Mouse (Mus musculus) v-Abl transformed pro-B cells (cell line): ENCODE data around the gene Slc10a4.
"Not testable (repeated sequence)": the region's sequence is repeated elsewhere in the genome, so short reads cannot be mapped to it uniquely, and the experiment has no call there.

ENCODE experiments used
- in situ Hi-C, 2 experiments: fragments of 400-800 bp; cut with MboI; formaldehyde crosslinking; loops; one replicate each; pipeline ENCODE4 v1.15.1; 2025; ENCODE audit not compliant: unreplicated experiment in 2 of 2

The Slc10a4 gene

DNA sequence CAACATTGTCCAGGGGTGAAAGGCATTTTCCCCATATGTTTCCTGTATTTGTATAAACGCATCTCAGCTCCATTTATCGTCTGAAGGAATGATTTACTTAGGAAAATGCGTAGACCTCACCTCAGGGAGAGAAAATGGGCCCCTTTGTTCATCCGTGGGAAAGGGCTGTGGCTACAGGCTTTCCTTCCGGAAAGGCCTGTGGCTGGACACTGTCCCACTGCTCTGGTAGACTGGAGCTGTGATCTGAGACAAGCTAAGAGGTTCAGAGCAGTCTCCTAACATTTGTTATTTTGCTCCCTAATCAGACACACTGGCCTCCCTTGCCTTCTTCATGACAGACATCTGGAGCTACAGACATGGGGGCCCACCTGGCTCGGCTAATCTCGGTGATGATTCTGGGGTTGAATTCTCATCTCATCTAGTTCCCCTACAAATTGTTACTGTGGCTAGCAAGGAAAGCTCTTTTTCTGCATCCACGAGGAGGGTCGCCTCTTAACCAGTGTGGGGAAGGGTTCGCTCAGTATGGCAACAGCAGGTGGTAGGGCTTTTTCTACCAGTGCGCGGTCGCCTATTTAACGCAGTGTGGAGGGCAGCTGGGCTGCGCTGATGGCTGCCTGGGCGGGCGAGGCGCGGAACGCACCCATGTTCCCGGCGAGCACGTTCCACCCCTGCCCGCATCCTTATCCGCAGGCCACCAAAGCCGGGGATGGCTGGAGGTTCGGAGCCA lies 6.4 kb downstream of the Slc10a4 start:
- in situ Hi-C loops, result not testable (repeated sequence)

DNA sequence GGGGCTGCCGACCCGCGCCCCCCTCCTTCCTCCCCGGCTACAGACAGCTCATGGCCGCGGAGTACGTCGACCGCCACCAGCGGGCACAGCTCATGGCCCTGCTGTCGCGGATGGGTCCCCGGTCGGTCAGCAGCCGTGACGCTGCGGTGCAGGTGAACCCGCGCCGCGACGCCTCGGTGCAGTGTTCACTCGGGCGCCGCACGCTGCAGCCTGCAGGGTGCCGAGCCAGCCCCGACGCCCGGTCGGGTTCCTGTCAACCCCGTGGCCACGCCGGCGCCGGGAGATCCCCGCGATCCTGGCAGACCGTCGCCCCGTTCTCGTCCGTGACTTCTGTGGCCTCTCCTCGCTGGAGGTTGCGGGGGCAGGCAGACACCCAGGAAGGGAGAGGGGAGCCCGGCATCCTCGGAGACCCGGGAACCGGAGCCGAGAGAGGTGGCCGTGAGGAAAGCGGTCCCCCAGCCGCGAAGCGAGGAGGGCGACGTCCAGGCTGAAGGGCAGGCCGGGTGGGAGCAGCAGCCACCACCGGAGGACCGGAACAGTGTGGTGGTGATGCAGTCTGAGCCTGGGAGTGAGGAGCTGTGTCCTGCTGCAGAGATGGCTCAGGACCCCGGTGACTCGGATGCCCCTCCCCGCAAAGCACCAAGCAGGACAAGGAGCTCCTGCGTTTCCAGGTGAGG lies 7.1 kb downstream of the Slc10a4 start:
- in situ Hi-C loops, result not testable (repeated sequence)

DNA sequence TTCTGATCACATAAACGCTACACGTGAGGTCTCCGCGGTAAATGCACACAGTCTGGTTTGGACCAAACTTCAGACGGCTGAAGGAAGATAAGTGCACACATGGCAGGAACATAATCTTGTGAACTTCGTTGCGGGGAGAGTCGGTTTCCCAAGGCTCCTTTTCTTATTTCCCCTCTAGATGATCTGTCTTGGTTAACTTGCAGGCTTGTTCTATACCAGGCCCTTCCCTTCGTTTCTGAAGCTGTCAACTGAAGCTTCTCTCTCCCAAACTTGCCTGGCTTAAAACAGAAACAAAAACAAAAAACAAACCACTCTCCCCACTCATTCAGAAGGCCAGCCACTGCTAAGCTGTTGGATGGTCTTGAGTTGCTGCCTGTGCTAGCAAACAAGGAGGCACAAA lies 8.1 kb downstream of the Slc10a4 start:
- in situ Hi-C loops, result no loop called here

DNA sequence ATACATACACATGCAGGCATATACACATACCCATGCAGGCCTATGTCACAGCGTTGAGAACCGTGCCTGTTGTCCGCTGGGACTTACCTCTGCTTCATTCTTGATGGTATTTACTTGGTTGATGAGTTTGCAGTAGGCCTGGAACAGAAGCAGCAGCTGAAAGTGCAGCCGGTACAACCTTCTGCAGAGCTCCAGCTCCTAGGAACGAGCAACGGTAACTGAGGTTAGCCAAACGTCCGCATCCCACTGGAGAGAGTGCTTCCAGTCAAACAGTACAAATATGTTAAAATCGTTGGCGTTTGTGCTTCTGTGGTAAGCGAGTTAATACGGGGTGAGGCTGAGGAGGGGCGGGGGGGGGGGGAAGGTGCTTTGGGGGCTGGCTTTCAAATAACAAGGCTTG lies 17.1 kb downstream of the Slc10a4 start:
- in situ Hi-C loops, result loop anchor here in 1 of 2 experiments (10.0 kb wide), 1 partner anchor 51 kb away; no protein-coding TSS in a partner anchor

DNA sequence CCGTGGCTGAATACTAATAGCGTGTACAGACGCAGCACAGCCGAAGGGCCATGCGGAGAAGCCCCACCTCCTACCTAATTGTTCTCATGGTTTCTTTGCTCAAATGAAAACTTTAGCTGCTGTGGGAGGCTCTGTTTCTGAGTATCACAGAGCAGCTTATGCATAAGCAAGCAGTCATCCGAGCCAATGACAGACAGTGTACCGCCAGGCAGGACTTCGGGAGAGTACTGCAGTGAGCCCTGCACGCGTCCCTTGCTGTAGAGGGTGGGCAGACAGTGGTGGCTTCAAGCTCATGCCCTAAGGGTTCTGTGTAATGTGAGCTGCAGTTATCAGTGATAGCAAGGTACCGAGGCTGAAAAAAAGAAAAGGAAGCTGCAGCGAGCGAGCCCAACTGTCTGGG lies 22.0 kb downstream of the Slc10a4 start:
- in situ Hi-C loops, result loop anchor here in 1 of 2 experiments (10.0 kb wide), 1 partner anchor 46 kb away; no protein-coding TSS in a partner anchor

DNA sequence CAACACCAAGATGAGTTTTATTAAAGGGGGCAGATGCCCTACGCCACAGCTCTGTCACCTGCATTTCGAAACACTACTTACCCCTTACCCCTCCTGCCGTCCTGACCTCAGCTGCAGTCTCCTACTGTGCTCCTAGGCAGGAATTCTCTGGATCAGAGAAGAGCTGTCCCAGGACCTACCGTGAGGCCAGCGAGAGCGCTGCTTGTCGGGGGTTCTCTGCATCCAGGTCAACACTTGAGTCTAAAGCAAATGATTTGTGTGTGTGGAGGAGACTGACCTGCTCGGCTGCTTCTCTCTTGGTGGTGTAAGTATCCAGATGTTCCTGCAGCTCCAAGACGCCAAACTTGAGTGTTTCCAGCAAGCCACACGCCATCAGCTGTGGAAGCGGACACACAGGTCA lies 25.8 kb downstream of the Slc10a4 start:
- in situ Hi-C loops, result loop anchor here in 1 of 2 experiments (5.0 kb wide), 1 partner anchor 80 kb away; no protein-coding TSS in a partner anchor

DNA sequence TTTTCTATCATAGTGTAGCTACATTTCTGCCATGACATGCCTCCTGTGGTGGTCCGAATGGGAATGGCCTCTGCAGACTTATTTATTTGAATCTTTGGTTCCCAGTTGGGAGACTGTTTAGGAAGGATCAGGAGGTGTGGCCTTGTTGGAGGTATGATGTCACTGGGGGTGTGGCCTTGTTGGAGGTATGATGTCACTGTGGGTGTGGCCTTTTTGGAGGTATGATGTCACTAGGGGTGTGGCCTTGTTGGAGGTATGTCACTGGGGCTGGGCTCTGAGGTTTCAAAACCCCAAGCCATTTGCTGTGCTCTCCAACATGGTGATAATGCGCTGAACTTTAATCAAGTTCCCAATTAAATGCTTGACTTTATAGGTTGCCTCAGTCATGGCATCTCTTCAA lies 37.4 kb downstream of the Slc10a4 start:
- in situ Hi-C loops, result no loop called here

DNA sequence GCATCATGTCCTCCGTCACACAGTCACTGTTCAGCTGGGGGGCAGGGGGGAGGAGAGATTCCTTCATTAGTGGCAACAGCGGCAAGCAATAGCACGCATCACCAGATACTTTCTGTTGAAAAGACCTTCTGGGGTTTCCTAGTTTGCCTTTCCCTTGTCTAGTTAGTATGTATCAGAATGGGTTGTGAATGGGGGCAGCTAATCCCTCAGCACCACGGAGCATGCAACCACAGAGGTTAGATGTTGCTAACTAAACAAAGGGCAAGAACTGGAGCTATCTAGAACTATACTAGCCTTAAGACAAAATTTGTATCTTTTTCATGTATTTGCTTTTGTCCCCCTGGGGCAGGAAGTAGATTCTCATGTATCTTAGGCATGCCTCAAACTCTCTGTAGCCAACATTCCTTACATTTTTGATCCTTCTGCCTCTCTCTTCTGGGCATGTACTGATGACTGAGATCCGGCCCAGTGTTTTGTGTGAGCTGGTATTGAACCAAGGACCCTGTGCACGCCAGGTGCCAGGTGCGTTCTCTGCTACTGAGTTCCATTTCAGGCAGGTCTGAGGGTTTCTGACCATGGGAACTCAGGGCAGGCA lies 41.1 kb downstream of the Slc10a4 start:
- in situ Hi-C loops, result no loop called here

DNA sequence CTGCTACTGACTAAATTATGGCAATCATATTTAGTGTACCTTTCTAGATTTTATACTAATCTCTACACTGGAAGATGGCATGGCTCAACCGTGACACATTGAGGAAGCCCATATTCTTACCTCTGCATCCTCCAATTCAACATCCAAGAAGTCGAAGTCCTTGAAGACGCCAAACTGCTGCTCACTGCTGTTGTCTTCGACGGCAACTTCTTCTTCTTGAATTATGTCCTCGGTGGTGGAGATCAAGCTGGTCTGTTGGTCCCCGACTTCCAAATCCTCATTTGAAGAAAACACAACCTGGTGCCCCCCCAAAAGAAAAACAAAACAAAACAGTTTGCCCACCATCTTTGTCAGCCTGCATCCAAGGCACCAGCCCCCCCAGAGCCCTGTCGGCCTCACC lies 47.2 kb downstream of the Slc10a4 start:
- in situ Hi-C loops, result loop anchor here (10.0 to 25.0 kb wide), 3 partner anchors 251 to 1483 kb away; partner anchors contain the start of genes Fip1l1 (in 1 of the 2) and Scfd2 (in 1 of the 2)

DNA sequence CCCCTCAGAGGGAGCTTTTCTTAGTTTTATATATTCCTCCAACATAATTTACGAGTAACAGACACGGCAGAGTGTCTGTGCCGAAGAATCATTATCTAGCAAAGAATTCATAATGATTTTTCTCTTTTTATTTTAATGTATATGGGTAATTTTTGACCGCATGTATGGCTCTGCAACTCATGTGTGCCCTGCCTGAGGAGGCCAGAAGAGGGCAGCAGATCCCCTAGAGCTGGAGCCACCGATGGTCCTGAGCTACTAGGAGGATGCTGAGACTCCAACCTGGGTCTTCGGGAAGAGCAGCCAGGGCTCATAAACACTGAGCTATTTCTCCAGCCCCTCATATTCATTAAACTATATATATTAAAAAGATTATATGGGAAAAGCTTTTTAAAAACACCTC lies 49.8 kb downstream of the Slc10a4 start:
- in situ Hi-C loops, result loop anchor here (5.0 to 25.0 kb wide), 5 partner anchors 36 to 1481 kb away; partner anchors contain the start of genes Fip1l1 (in 1 of the 2) and Scfd2 (in 1 of the 2)

DNA sequence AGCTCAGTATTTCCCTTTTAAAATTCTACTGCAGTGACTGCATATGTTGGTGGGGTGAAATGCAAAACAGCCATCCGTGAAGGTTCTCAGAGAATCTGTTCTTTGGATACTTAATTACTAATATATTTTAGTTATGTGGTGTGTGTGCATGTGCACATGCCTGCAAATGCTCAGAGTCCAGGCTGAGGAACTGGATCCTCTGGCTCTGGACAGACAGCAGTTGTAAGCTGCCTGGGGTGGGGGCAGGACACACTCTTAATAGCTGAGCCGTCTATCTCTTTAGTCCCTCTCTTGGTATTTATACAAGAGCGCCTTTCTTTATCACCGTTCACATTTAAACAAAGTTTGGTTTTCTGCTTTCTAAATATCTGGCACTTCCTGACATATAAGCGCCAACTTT lies 50.3 kb downstream of the Slc10a4 start:
- in situ Hi-C loops, result loop anchor here (5.0 to 25.0 kb wide), 5 partner anchors 35 to 1480 kb away; partner anchors contain the start of genes Fip1l1 (in 1 of the 2) and Scfd2 (in 1 of the 2)

DNA sequence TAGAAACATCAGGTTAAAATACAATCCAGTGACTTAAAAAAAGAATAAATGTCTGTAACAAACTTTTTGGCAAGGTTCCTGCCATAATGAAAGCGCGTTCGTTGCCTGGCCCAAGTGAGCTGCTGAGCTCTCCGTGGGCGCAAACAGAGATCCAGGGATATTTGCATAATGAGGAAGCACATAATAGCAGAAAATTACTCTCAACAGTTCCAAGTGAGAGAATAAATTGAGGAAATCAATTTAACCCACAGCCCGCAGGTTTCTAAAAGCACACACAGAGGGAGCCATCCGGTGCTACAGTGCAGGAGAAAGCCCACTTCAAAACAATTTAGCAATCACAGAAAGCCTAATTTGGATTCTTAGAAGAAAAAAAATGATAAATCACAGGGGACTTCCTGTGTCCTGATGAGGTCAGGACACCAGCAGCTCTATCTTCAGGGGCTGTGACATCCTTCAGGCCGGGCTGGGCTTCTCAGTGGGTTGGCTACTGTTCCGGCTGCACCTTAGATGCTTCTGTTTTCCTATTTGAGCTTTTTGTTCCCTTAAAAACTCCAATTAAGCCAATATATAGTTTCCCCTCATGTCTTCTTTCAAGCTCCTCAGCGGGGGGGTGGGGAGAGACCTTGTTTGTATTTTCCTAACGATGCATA lies 54.9 kb downstream of the Slc10a4 start:
- in situ Hi-C loops, result loop anchor here in 1 of 2 experiments (25.0 kb wide), 1 partner anchor 1476 kb away; the partner anchor contains the start of genes Fip1l1 and Scfd2
